Mouse (Mus musculus): Measurements from ENCODE around the gene Tnks1bp1. TPM values are rescaled to one million over a fixed set of nuclear protein-coding genes. Genes with fewer than 3 reads are reported as not detected.

Gene Tnks1bp1
- polyA plus RNA-seq, 1 experiment from 2014 or later, result 6.8 TPM

DNA sequence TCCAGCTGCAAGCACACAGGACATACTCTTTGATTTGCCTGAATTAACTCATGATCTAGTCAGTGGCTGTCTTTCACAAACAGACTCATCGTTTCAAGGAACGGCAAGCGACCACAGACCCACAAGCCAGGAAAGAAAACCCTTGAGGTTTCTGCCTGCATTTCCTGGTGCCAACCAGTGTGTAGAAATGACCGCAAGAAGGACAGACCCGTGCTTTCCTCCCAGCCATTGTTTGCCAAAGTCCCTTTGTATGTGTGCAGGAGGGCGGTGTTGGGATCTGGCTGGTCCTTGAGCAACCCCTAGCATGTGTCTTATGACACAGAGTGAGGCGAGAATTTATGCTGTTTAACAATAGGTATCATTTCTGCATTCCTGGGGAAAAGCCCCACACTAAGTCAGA lies 13.7 kb upstream of the Tnks1bp1 start:
- Histone ChIP-seq H3K4me1 (ENCODE audit: control insufficient read depth, insufficient read depth, low read length) (peaks cover 12% of the 10 kb centered on the region), H3K4me2 (ENCODE audit: low read depth, low read length) (no peak overlapping the region), H3K9ac (replicated peaks; ENCODE audit: low read depth, low read length) (no peak overlapping the region), H3K36me3 (ENCODE audit: control insufficient read depth, insufficient read depth, low read length) (no peaks in the 10 kb centered on the region), H3K9me3 (ENCODE audit: control insufficient read depth, low read length) (no peaks in the 10 kb centered on the region), H3K4me3 (ENCODE audit: low read depth, low read length) (no peak overlapping the region), H3K27me3 (ENCODE audit: control insufficient read depth, insufficient read depth, low read length) (no peaks in the 10 kb centered on the region), H3K27ac (ENCODE audit: low read depth, low read length) (no peak overlapping the region)
- 87% methylated on average over 7 of the region's 7 CpGs for WGBS
- ATAC-seq (ENCODE audit: low read depth), result no peak

DNA sequence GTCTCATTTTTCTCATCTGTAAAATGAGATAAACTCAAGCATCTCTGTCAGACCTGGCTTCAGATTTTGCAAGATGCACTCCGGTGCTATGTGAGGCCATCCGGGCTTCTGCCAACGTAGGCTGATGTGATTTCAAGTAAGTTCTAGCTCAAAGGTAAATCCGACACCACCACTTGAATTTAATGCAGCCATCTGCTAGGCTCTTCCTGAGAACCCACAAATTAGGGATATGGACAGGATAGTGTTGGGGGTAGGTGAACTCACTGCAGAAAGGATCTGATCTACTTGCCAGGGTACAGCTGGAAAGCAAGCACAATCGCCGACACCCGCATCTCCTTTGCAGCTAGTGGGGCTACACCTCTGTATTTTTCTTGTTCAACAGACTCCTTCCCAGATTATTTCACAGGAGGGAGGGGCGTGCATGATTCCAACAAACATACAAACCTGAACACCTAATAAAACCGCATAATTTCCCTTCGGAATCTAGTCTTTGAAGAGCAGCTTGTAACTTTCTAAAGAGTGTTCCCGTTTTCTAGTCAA lies 11.2 kb upstream of the Tnks1bp1 start:
- peak; percentile 30 for ATAC-seq (ENCODE audit: low read depth)

DNA sequence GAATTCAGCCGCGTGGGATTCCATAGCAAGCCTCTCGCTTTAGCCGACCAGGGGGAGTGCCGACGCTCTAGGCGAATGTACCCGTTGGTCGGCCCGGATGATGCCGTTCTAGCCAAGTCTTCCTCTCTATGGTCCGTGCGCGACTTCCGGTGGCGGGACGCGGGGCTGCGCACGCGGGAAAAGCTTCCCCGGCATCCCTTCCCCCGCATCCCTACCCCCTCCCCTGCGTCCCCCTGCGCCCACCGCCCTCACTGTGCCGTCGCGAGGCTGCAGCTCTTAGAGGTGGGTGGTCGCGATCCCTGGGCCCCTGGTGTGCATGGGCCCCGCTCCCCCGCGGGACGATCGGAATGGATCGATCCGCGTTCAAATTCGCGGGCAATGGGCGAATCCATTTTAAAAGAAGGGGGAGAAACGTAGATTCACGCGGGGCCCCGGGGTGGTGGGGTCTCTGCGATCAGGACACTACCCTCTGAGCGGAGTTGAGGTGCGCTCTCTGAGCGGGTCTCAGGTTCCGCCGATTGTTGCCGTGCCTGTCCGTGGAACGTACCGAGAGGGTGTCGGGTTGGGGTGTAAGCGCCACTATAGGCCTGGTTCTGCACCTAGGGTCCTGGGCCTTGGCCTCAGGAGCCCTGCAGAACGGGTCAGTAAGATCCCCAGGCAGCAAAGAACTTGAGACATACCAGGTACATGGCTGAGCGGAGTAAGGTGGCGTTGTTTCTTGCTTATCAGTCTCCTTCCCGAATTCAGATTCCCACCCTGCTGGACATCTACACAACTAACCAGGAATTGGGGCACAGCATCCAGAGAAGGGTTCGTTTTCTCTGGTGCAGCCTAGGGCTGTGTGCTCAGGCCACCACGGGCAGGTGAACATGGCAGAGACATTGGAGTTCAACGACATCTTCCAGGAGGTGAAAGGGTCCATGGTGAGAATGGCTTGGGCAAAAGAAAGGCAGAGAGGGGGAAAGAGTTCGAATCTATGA lies 10.5 kb upstream of the Tnks1bp1 start, which contains the start of the genes Ssrp1 and P2rx3:
TSS of gene Ssrp1 (plus strand) at position 188 of the 980 bp plus-strand sequence.
TSS of gene P2rx3 (minus strand) at position 416 of the 980 bp plus-strand sequence.
- Histone ChIP-seq H3K4me2 (ENCODE audit: low read depth, low read length) (peak within 1 kb of the TSS; percentile 84), H3K36me3 (ENCODE audit: control insufficient read depth, insufficient read depth, low read length) (peaks cover 23% of the 10 kb centered on the region), H3K27me3 (ENCODE audit: control insufficient read depth, insufficient read depth, low read length) (no peaks in the 10 kb centered on the region), H3K27ac (ENCODE audit: low read depth, low read length) (peak within 1 kb of the TSS; percentile 79), H3K4me1 (ENCODE audit: control insufficient read depth, insufficient read depth, low read length) (peaks cover 12% of the 10 kb centered on the region), H3K9ac (replicated peaks; ENCODE audit: low read depth, low read length) (peak within 1 kb of the TSS; percentile 88), H3K9me3 (ENCODE audit: control insufficient read depth, low read length) (no peaks in the 10 kb centered on the region), H3K4me3 (ENCODE audit: low read depth, low read length) (peak within 1 kb of the TSS; percentile 87)
- 1% methylated on average over 66 of the region's 66 CpGs for WGBS
- peak; percentile 97 for ATAC-seq (ENCODE audit: low read depth)

More for the DNA sequence above, 11.2 kb upstream of the Tnks1bp1 start:
- no peaks in the 10 kb centered on the region for H3K9me3 ChIP-seq (ENCODE audit: control insufficient read depth, low read length)
- peak overlapping the region; percentile 88 for H3K9ac ChIP-seq (replicated peaks; ENCODE audit: low read depth, low read length)
- WGBS, result 12% methylated on average over 11 of the region's 11 CpGs
- H3K4me1 ChIP-seq (ENCODE audit: control insufficient read depth, insufficient read depth, low read length), result peaks cover 12% of the 10 kb centered on the region
- H3K4me3 ChIP-seq (ENCODE audit: low read depth, low read length), result peak overlapping the region; percentile 87
- no peaks in the 10 kb centered on the region for H3K27me3 ChIP-seq (ENCODE audit: control insufficient read depth, insufficient read depth, low read length)
- peak overlapping the region; percentile 84 for H3K4me2 ChIP-seq (ENCODE audit: low read depth, low read length)
- H3K36me3 ChIP-seq (ENCODE audit: control insufficient read depth, insufficient read depth, low read length), result peaks cover 18% of the 10 kb centered on the region
- peak overlapping the region; percentile 79 for H3K27ac ChIP-seq (ENCODE audit: low read depth, low read length)

- peaks cover 32% of the 10 kb centered on the region for H3K36me3 ChIP-seq (ENCODE audit: control insufficient read depth, insufficient read depth, low read length)
- no peak overlapping the region for H3K27ac ChIP-seq (ENCODE audit: low read depth, low read length)
- H3K4me2 ChIP-seq (ENCODE audit: low read depth, low read length), result peak overlapping the region; percentile 84
- ATAC-seq (ENCODE audit: low read depth), result no peak
- H3K4me1 ChIP-seq (ENCODE audit: control insufficient read depth, insufficient read depth, low read length), result peaks cover 12% of the 10 kb centered on the region
- WGBS, result 88% methylated on average over 13 of the region's 13 CpGs
- peak overlapping the region; percentile 87; the same call in 1 of the 2 replicates for H3K4me3 ChIP-seq (ENCODE audit: low read depth, low read length)
- no peaks in the 10 kb centered on the region for H3K9me3 ChIP-seq (ENCODE audit: control insufficient read depth, low read length)
- H3K9ac ChIP-seq (replicated peaks; ENCODE audit: low read depth, low read length), result peak overlapping the region; percentile 88; the same call in 1 of the 2 replicates
- no peaks in the 10 kb centered on the region for H3K27me3 ChIP-seq (ENCODE audit: control insufficient read depth, insufficient read depth, low read length)
Observed at GRCm38 (mm10) chr2:85038336-85038735, 9.5 kb upstream of the Tnks1bp1 start.

DNA sequence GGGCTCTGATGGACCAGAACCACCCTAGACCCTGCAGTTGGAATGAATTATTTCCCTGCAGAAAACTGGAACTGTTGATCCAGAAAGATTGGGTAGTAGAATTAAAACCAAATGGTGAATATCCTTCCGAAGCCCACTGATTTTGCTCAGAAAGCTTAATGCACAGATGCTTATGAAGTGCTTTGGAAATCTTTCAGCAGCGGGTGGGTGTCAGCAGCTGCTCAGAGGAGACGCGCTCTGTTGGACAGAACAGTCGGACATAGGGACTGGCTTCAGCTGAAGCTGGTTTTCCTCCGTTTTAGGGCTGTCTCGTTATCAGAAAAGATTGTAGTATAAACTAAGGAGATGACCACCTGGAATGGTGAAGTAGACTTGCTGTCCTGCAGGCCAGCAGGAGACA lies 4.2 kb upstream of the Tnks1bp1 start:
- H3K9me3 ChIP-seq (ENCODE audit: control insufficient read depth, low read length), result no peaks in the 10 kb centered on the region
- ATAC-seq (ENCODE audit: low read depth), result no peak

DNA sequence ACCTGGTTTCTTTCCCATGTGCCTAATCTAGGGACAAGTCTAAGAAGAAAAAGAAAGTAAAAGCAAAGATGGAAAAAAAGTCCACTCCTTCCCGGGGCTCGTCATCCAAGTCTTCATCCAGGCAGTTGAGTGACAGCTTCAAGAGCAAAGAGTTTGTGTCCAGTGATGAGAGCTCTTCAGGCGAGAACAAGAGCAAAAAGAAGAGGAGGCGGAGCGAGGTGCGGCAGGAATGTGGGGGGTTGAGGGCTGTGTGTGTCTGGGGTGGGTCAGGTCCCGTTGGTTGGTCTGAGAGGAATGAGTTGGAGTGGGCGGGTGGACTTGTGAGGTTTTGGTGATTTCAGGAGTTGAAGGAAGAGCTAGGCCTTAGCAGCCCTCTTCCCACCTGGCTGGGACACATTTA lies 1.6 kb upstream of the Tnks1bp1 start:
- no peak overlapping the region for H3K9ac ChIP-seq (replicated peaks; ENCODE audit: low read depth, low read length)
- H3K4me1 ChIP-seq (ENCODE audit: control insufficient read depth, insufficient read depth, low read length), result peaks cover 31% of the 10 kb centered on the region
- H3K27me3 ChIP-seq (ENCODE audit: control insufficient read depth, insufficient read depth, low read length), result no peaks in the 10 kb centered on the region
- H3K9me3 ChIP-seq (ENCODE audit: control insufficient read depth, low read length), result no peaks in the 10 kb centered on the region
- no peak overlapping the region for H3K4me3 ChIP-seq (ENCODE audit: low read depth, low read length)
- H3K4me2 ChIP-seq (ENCODE audit: low read depth, low read length), result no peak overlapping the region
- no peak for ATAC-seq (ENCODE audit: low read depth)
- WGBS, result 89% methylated on average over 8 of the region's 8 CpGs
- no peak overlapping the region for H3K27ac ChIP-seq (ENCODE audit: low read depth, low read length)
- H3K36me3 ChIP-seq (ENCODE audit: control insufficient read depth, insufficient read depth, low read length), result peaks cover 48% of the 10 kb centered on the region

More for the DNA sequence above, 4.2 kb upstream of the Tnks1bp1 start:
- Histone ChIP-seq H3K36me3 (ENCODE audit: control insufficient read depth, insufficient read depth, low read length) (peaks cover 64% of the 10 kb centered on the region), H3K4me2 (ENCODE audit: low read depth, low read length) (no peak overlapping the region), H3K9ac (replicated peaks; ENCODE audit: low read depth, low read length) (no peak overlapping the region), H3K27ac (ENCODE audit: low read depth, low read length) (no peak overlapping the region), H3K4me3 (ENCODE audit: low read depth, low read length) (no peak overlapping the region), H3K4me1 (ENCODE audit: control insufficient read depth, insufficient read depth, low read length) (peaks cover 5% of the 10 kb centered on the region), H3K27me3 (ENCODE audit: control insufficient read depth, insufficient read depth, low read length) (no peaks in the 10 kb centered on the region)
- 93% methylated on average over 7 of the region's 7 CpGs for WGBS

- ATAC-seq (ENCODE audit: low read depth), result no peak
- Histone ChIP-seq H3K4me3 (ENCODE audit: low read depth, low read length) (peak overlapping the region; percentile 55), H3K4me2 (ENCODE audit: low read depth, low read length) (peak overlapping the region; percentile 73), H3K27ac (ENCODE audit: low read depth, low read length) (no peak overlapping the region), H3K36me3 (ENCODE audit: control insufficient read depth, insufficient read depth, low read length) (peaks cover 44% of the 10 kb centered on the region), H3K4me1 (ENCODE audit: control insufficient read depth, insufficient read depth, low read length) (peaks cover 31% of the 10 kb centered on the region), H3K9me3 (ENCODE audit: control insufficient read depth, low read length) (no peaks in the 10 kb centered on the region), H3K27me3 (ENCODE audit: control insufficient read depth, insufficient read depth, low read length) (no peaks in the 10 kb centered on the region), H3K9ac (replicated peaks; ENCODE audit: low read depth, low read length) (no peak overlapping the region)
- WGBS, result 65% methylated on average over 10 of the region's 10 CpGs
Observed at GRCm38 (mm10) chr2:85047081-85047480, 741 bp upstream of the Tnks1bp1 start.

DNA sequence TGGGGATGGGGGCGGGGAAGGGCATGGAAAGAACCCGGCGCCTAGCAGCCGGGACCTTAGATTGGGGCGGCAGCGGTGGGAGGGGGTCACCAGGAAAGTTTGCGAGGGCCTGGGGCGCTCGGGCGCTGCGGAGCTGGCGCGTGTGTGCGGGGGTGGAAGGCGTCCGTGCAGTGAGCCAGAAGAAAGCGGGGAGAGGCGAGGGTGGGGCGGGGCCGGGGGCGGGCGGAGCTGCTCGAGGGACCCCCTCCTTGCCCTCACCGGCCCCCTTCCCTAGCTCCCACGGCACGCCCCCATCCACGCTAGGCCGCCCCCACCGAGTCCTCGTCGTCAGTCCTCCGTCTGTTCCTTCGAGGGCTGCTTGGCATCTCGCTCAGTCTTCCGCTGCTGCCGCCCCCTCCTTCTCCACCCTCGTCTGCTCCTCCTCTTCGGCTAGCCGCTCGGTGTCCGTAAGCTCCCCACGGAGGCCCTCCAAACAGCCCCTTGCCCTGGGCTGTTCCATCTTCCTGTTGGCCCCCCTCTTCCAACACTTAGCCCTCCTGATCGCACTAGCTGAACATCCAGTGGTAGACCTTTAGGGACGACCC lies 438 bp downstream of the Tnks1bp1 start:
- ATAC-seq (ENCODE audit: low read depth), result peak; percentile 78
- Histone ChIP-seq H3K4me2 (ENCODE audit: low read depth, low read length) (peak overlapping the region; percentile 73), H3K36me3 (ENCODE audit: control insufficient read depth, insufficient read depth, low read length) (peaks cover 41% of the 10 kb centered on the region), H3K9me3 (ENCODE audit: control insufficient read depth, low read length) (no peaks in the 10 kb centered on the region), H3K9ac (replicated peaks; ENCODE audit: low read depth, low read length) (peak overlapping the region; percentile 68), H3K27me3 (ENCODE audit: control insufficient read depth, insufficient read depth, low read length) (no peaks in the 10 kb centered on the region), H3K27ac (ENCODE audit: low read depth, low read length) (peak overlapping the region; percentile 87), H3K4me1 (ENCODE audit: control insufficient read depth, insufficient read depth, low read length) (peaks cover 31% of the 10 kb centered on the region), H3K4me3 (ENCODE audit: low read depth, low read length) (peak overlapping the region; percentile 55)
- WGBS, result 0% methylated on average over 25 of the region's 44 CpGs

Measured in neural tube, embryonic 14.5 days (tissue).